Mouse (Mus musculus): Measurements from ENCODE around the gene Bmpr1a. TPM values are rescaled to one million over a fixed set of nuclear protein-coding genes. Genes with fewer than 3 reads are reported as not detected.
"Not testable (repeated sequence)": the region's sequence is repeated elsewhere in the genome, so short reads cannot be mapped to it uniquely, and the experiment has no call there.

Gene Bmpr1a
- polyA plus RNA-seq, 1 experiment from 2014 or later, result 25.9 TPM

- H3K4me1 ChIP-seq (ENCODE audit: control insufficient read depth, insufficient read depth, low read length), result no peaks in the 10 kb centered on the region
- no peak for DNase-seq
- no peak overlapping the region for H3K4me2 ChIP-seq (ENCODE audit: low read length)
- H3K36me3 ChIP-seq (ENCODE audit: control insufficient read depth, insufficient read depth, low read length), result peaks cover 25% of the 10 kb centered on the region
- no peaks in the 10 kb centered on the region for H3K9me3 ChIP-seq (ENCODE audit: control insufficient read depth, low read length)
- ATAC-seq (ENCODE audit: low FRiP score, low TSS enrichment), result no peak
- H3K27me3 ChIP-seq (ENCODE audit: control insufficient read depth, insufficient read depth, low read length), result no peaks in the 10 kb centered on the region
- 96% methylated on average over 3 of the region's 3 CpGs for WGBS
- no peak overlapping the region for H3K9ac ChIP-seq (replicated peaks; ENCODE audit: low read length)
- H3K4me3 ChIP-seq (replicated peaks; ENCODE audit: low read depth, low read length), result no peak overlapping the region
- no peak overlapping the region for H3K27ac ChIP-seq (replicated peaks; ENCODE audit: low read depth, low read length)
Observed at GRCm38 (mm10) chr14:34440526-34441066, 62.5 kb downstream of the Bmpr1a start.

GRCm38 (mm10) chr14:34429069-34429468, 74.1 kb downstream of the Bmpr1a start:
- Histone ChIP-seq H3K36me3 (ENCODE audit: control insufficient read depth, insufficient read depth, low read length) (peaks cover 49% of the 10 kb centered on the region), H3K4me1 (ENCODE audit: control insufficient read depth, insufficient read depth, low read length) (no peaks in the 10 kb centered on the region), H3K27me3 (ENCODE audit: control insufficient read depth, insufficient read depth, low read length) (no peaks in the 10 kb centered on the region), H3K4me2 (ENCODE audit: low read length) (no peak overlapping the region), H3K9ac (replicated peaks; ENCODE audit: low read length) (no peak overlapping the region), H3K9me3 (ENCODE audit: control insufficient read depth, low read length) (no peaks in the 10 kb centered on the region), H3K4me3 (replicated peaks; ENCODE audit: low read depth, low read length) (no peak overlapping the region), H3K27ac (replicated peaks; ENCODE audit: low read depth, low read length) (no peak overlapping the region)
- WGBS, result 91% methylated on average over 1 of the region's 1 CpGs
- ATAC-seq (ENCODE audit: low FRiP score, low TSS enrichment) (no peak), DNase-seq (no peak)

DNA sequence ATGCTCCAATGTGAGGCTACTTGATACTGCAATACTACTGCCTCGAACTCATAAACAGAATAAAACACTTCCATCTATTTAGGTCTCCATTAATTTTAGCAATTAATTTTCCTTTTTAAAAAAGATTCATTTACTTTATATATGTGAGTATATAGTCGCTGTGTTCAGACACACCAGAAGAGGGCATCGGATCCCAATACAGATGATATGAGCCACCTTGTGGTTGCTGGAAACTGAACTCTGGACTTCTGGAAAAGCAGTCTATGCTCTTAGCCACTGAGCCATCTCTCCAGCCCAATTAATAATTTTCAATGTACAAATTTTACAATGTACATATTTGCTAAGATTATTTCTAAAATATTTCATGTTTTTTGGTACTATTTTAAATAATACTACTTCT, 74.9 kb downstream of the Bmpr1a start:
- Histone ChIP-seq H3K9me3 (ENCODE audit: control insufficient read depth, low read length) (no peaks in the 10 kb centered on the region), H3K4me2 (ENCODE audit: low read length) (no peak overlapping the region), H3K9ac (replicated peaks; ENCODE audit: low read length) (no peak overlapping the region), H3K4me1 (ENCODE audit: control insufficient read depth, insufficient read depth, low read length) (no peaks in the 10 kb centered on the region), H3K27ac (replicated peaks; ENCODE audit: low read depth, low read length) (no peak overlapping the region), H3K27me3 (ENCODE audit: control insufficient read depth, insufficient read depth, low read length) (no peaks in the 10 kb centered on the region), H3K4me3 (replicated peaks; ENCODE audit: low read depth, low read length) (no peak overlapping the region), H3K36me3 (ENCODE audit: control insufficient read depth, insufficient read depth, low read length) (peaks cover 52% of the 10 kb centered on the region)
- ATAC-seq (ENCODE audit: low FRiP score, low TSS enrichment) (no peak), DNase-seq (peak; percentile 12)
- WGBS, result 98% methylated on average over 3 of the region's 3 CpGs

GRCm38 (mm10) chr14:34421078-34421477, 82.1 kb downstream of the Bmpr1a start:
- H3K36me3 ChIP-seq (ENCODE audit: control insufficient read depth, insufficient read depth, low read length), result peaks cover 47% of the 10 kb centered on the region

GRCm38 (mm10) chr14:34417501-34417900, 85.6 kb downstream of the Bmpr1a start:
- Histone ChIP-seq H3K27me3 (ENCODE audit: control insufficient read depth, insufficient read depth, low read length) (no peaks in the 10 kb centered on the region), H3K27ac (replicated peaks; ENCODE audit: low read depth, low read length) (no peak overlapping the region), H3K9me3 (ENCODE audit: control insufficient read depth, low read length) (no peaks in the 10 kb centered on the region), H3K9ac (replicated peaks; ENCODE audit: low read length) (no peak overlapping the region), H3K4me3 (replicated peaks; ENCODE audit: low read depth, low read length) (no peak overlapping the region), H3K4me2 (ENCODE audit: low read length) (no peak overlapping the region), H3K4me1 (ENCODE audit: control insufficient read depth, insufficient read depth, low read length) (no peaks in the 10 kb centered on the region), H3K36me3 (ENCODE audit: control insufficient read depth, insufficient read depth, low read length) (peaks cover 54% of the 10 kb centered on the region)
- WGBS, result 67% methylated on average over 5 of the region's 5 CpGs
- ATAC-seq (ENCODE audit: low FRiP score, low TSS enrichment), result no peak
- DNase-seq, result no peak

More at GRCm38 (mm10) chr14:34421078-34421477, 82.1 kb downstream of the Bmpr1a start:
- Histone ChIP-seq H3K9me3 (ENCODE audit: control insufficient read depth, low read length) (no peaks in the 10 kb centered on the region), H3K9ac (replicated peaks; ENCODE audit: low read length) (no peak overlapping the region), H3K27ac (replicated peaks; ENCODE audit: low read depth, low read length) (no peak overlapping the region), H3K27me3 (ENCODE audit: control insufficient read depth, insufficient read depth, low read length) (no peaks in the 10 kb centered on the region), H3K4me1 (ENCODE audit: control insufficient read depth, insufficient read depth, low read length) (no peaks in the 10 kb centered on the region), H3K4me2 (ENCODE audit: low read length) (no peak overlapping the region), H3K4me3 (replicated peaks; ENCODE audit: low read depth, low read length) (no peak overlapping the region)
- DNase-seq (no peak), ATAC-seq (ENCODE audit: low FRiP score, low TSS enrichment) (no peak)
- WGBS, result 95% methylated on average over 1 of the region's 1 CpGs

GRCm38 (mm10) chr14:34416946-34417345, 86.2 kb downstream of the Bmpr1a start:
- H3K36me3 ChIP-seq (ENCODE audit: control insufficient read depth, insufficient read depth, low read length), result peaks cover 53% of the 10 kb centered on the region
- not testable (repeated sequence) for H3K9me3 ChIP-seq (ENCODE audit: control insufficient read depth, low read length); H3K9ac ChIP-seq (replicated peaks; ENCODE audit: low read length); H3K27me3 ChIP-seq (ENCODE audit: control insufficient read depth, insufficient read depth, low read length); ATAC-seq (ENCODE audit: low FRiP score, low TSS enrichment); H3K27ac ChIP-seq (replicated peaks; ENCODE audit: low read depth, low read length); H3K4me2 ChIP-seq (ENCODE audit: low read length); H3K4me1 ChIP-seq (ENCODE audit: control insufficient read depth, insufficient read depth, low read length); H3K4me3 ChIP-seq (replicated peaks; ENCODE audit: low read depth, low read length); DNase-seq
- WGBS, result 96% methylated on average over 4 of the region's 4 CpGs

- no peak for DNase-seq
Observed at GRCm38 (mm10) chr14:34412164-34412896, 90.8 kb downstream of the Bmpr1a start.

DNA sequence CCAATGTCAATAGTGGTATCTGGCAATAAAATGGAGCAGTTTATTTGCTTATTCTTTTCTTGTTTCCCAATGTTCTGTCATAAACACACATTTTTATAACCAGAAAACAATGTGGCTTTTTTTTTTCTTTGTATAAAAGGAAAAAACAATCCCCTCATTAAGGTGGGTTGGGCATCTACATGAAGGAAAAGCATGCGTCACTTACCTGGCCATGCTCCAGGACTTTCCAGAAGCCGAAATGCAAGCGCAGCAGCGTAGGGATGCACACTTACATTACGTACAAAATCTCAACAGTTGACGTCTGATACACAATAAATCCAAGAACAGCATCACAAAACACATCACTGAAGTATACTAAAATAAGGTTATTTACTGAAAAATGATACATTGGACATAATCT, 92.4 kb downstream of the Bmpr1a start:
- WGBS, result 98% methylated on average over 6 of the region's 6 CpGs
- no peaks in the 10 kb centered on the region for H3K9me3 ChIP-seq (ENCODE audit: control insufficient read depth, low read length)
- no peaks in the 10 kb centered on the region for H3K4me1 ChIP-seq (ENCODE audit: control insufficient read depth, insufficient read depth, low read length)
- peaks cover 45% of the 10 kb centered on the region for H3K36me3 ChIP-seq (ENCODE audit: control insufficient read depth, insufficient read depth, low read length)
- no peak overlapping the region for H3K4me3 ChIP-seq (replicated peaks; ENCODE audit: low read depth, low read length)
- no peaks in the 10 kb centered on the region for H3K27me3 ChIP-seq (ENCODE audit: control insufficient read depth, insufficient read depth, low read length)
- no peak overlapping the region for H3K4me2 ChIP-seq (ENCODE audit: low read length)
- H3K27ac ChIP-seq (replicated peaks; ENCODE audit: low read depth, low read length), result no peak overlapping the region
- DNase-seq, result no peak
- H3K9ac ChIP-seq (replicated peaks; ENCODE audit: low read length), result no peak overlapping the region
- ATAC-seq (ENCODE audit: low FRiP score, low TSS enrichment), result no peak

More at GRCm38 (mm10) chr14:34412164-34412896, 90.8 kb downstream of the Bmpr1a start:
- no peak for ATAC-seq (ENCODE audit: low FRiP score, low TSS enrichment)
- Histone ChIP-seq H3K4me1 (ENCODE audit: control insufficient read depth, insufficient read depth, low read length) (no peaks in the 10 kb centered on the region), H3K4me2 (ENCODE audit: low read length) (no peak overlapping the region), H3K36me3 (ENCODE audit: control insufficient read depth, insufficient read depth, low read length) (peaks cover 44% of the 10 kb centered on the region), H3K9ac (replicated peaks; ENCODE audit: low read length) (no peak overlapping the region), H3K9me3 (ENCODE audit: control insufficient read depth, low read length) (no peaks in the 10 kb centered on the region), H3K4me3 (replicated peaks; ENCODE audit: low read depth, low read length) (no peak overlapping the region), H3K27me3 (ENCODE audit: control insufficient read depth, insufficient read depth, low read length) (no peaks in the 10 kb centered on the region), H3K27ac (replicated peaks; ENCODE audit: low read depth, low read length) (no peak overlapping the region)
- WGBS, result 92% methylated on average over 7 of the region's 7 CpGs

GRCm38 (mm10) chr14:34403424-34403823, 99.7 kb downstream of the Bmpr1a start:
- Histone ChIP-seq H3K4me3 (replicated peaks; ENCODE audit: low read depth, low read length) (no peak overlapping the region), H3K27me3 (ENCODE audit: control insufficient read depth, insufficient read depth, low read length) (no peaks in the 10 kb centered on the region), H3K9ac (replicated peaks; ENCODE audit: low read length) (no peak overlapping the region), H3K36me3 (ENCODE audit: control insufficient read depth, insufficient read depth, low read length) (peaks cover 31% of the 10 kb centered on the region), H3K4me2 (ENCODE audit: low read length) (no peak overlapping the region), H3K4me1 (ENCODE audit: control insufficient read depth, insufficient read depth, low read length) (no peaks in the 10 kb centered on the region), H3K9me3 (ENCODE audit: control insufficient read depth, low read length) (no peaks in the 10 kb centered on the region), H3K27ac (replicated peaks; ENCODE audit: low read depth, low read length) (no peak overlapping the region)
- ATAC-seq (ENCODE audit: low FRiP score, low TSS enrichment) (no peak), DNase-seq (no peak)
- WGBS, result 97% methylated on average over 7 of the region's 7 CpGs
